Mouse (Mus musculus): ENCODE measurements around the gene Tshz2. TPM values are rescaled to one million over a fixed set of nuclear protein-coding genes. Genes with fewer than 3 reads are reported as not detected.

Gene Tshz2
- polyA plus RNA-seq, 1 experiment, result not detected

DNA sequence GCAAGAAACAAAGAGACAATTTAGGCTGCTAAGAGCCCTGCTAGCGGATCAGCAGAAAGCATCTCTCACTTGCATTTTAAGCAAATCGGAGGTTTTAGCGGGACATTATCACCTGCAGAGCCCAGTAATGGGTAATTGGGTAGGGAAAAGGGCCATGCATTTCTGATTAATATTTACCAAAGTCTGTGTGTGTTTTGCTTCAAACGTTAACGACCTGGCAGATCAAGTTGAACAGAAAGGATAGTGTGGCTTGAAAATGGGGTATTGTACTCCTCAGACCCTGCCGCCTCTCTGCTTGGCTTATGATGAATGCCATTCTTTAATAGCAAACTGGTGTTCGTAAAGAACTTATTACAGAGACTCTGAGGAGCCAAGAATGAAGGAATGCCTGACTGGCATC is 122.3 kb downstream of the Tshz2 start:
- TF ChIP-seq GATA1 (IDR thresholded peaks at IDR 0.05; ENCODE audit: low read length), result no peak

- no peak for TF ChIP-seq GATA1 (IDR thresholded peaks at IDR 0.05; ENCODE audit: low read length)
Observed at GRCm38 (mm10) chr2:169758120-169758519, 125.3 kb downstream of the Tshz2 start.

GRCm38 (mm10) chr2:169760117-169760516 is 127.3 kb downstream of the Tshz2 start:
- TF ChIP-seq GATA1 (IDR thresholded peaks at IDR 0.05; ENCODE audit: low read length), result no peak

GRCm38 (mm10) chr2:169761726-169762125 is 128.9 kb downstream of the Tshz2 start:
- no peak for TF ChIP-seq GATA1 (IDR thresholded peaks at IDR 0.05; ENCODE audit: low read length)

DNA sequence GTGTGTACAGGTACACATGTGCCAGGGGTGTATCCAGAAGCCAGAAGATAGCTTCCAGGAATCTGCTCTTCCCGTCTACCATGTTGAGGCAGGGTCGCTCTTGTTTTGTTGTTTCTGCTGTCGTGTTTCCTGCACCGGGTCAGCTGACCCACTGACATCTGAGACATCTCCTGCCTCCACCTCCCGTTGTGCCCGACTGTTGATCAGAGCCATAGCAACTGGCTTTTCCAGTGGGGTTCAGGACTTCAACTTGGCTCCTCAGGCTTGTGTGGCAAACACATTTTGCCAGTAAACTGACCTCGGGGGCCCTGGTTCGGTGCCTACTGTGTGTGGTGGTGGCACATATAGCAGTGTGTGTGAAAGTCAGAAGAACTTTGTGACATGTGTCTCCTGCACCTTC is 129.5 kb downstream of the Tshz2 start:
- TF ChIP-seq GATA1 (IDR thresholded peaks at IDR 0.05; ENCODE audit: low read length), result no peak

GRCm38 (mm10) chr2:169763716-169764115 is 130.9 kb downstream of the Tshz2 start:
- no peak for TF ChIP-seq GATA1 (IDR thresholded peaks at IDR 0.05; ENCODE audit: low read length)

DNA sequence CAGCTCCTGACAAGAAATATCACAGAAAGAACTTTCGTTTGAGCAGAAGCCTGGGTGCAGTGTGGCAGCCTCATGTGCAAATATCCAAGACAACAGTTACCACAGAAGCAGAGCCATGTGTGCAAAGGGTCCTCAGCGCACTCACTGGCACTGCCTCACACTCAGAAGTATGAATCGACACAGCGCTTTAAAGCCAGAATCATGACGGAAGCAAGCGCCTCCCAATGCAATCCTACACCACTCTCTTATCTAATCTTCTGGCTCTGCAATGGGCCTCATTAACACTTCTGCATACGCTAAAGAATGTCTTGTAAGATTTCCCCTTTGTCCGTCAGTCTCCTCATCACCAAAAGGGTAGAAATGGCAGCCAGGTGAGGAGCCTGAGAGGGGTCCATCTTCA is 133.4 kb downstream of the Tshz2 start:
- TF ChIP-seq GATA1 (IDR thresholded peaks at IDR 0.05; ENCODE audit: low read length), result no peak

DNA sequence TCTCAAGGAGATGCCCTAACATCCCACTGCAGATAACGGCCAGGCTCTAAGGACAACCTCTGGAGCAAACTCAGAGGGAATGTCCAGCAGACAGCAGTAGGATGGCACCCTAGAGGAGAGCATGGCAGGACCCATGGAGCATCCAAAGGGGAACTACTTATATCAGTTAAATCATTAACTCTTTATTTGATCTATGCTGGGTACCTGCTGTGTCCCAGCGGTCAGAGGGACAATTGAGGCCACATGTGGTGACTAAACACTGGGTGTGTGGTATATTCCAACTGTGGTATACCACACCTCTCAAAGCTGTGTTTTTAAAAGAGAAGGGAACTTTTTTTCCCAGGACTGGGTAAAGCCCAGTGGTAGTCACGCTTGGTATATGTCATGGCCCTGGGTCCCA is 134.5 kb downstream of the Tshz2 start:
- no peak for TF ChIP-seq GATA1 (IDR thresholded peaks at IDR 0.05; ENCODE audit: low read length)

DNA sequence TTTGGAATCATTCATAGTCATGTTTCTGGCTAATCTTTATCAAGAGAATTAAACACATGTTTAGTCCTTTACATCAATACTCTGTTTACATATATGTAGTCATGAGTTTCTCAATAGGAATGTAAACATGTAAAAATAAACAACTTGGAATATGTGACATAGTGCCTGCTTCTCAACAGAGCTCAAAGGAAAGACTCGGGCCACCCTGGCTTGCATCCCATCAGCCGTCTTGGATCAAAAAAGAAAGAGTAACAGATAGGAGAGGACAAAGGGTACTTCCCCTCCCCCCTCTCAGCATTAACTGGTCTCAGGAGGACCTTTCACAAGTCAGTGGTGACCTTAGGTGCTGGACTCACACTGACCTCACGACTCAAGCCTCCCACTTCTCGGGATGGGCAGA is 142.3 kb downstream of the Tshz2 start:
- no peak for TF ChIP-seq GATA1 (IDR thresholded peaks at IDR 0.05; ENCODE audit: low read length)

DNA sequence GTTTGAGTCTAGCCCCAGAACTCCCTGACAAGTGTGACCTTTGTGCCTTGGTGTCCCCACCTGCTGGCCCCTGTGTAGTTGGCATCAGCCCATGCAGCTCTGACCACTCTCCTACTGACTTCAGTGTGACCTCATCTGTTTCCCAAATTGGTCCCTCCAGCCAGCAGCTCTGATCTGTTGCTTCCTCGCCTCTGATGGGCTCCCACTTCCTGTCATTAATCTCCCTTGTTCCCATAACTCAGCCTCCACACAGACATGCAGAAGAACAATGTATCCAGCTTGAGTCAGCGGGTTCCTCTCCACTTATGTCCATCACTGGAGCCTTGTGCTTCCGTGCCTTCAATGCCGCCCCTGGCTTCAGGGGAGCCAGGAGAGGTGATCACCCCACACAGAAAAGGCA is 144.4 kb downstream of the Tshz2 start:
- TF ChIP-seq GATA1 (IDR thresholded peaks at IDR 0.05; ENCODE audit: low read length), result no peak

DNA sequence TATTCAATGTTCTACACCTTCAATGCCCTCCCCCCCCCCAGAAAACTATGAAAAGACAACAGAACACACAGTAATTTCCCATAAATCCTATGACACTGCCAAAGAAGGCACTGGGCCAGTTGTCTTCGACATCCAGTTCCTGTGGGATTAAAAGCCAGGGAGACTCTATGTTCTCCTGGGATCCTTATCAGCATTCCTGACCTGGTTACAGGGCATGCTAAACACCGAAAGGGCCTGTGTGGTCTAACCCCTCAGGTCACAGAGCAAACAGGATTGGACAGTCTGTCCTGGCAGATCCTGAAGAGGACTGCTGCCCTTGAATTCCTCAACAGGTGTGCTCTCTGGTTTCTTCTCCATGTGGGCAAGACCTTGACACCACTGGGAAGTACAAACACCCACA is 145.0 kb downstream of the Tshz2 start:
- no peak for TF ChIP-seq GATA1 (IDR thresholded peaks at IDR 0.05; ENCODE audit: low read length)

DNA sequence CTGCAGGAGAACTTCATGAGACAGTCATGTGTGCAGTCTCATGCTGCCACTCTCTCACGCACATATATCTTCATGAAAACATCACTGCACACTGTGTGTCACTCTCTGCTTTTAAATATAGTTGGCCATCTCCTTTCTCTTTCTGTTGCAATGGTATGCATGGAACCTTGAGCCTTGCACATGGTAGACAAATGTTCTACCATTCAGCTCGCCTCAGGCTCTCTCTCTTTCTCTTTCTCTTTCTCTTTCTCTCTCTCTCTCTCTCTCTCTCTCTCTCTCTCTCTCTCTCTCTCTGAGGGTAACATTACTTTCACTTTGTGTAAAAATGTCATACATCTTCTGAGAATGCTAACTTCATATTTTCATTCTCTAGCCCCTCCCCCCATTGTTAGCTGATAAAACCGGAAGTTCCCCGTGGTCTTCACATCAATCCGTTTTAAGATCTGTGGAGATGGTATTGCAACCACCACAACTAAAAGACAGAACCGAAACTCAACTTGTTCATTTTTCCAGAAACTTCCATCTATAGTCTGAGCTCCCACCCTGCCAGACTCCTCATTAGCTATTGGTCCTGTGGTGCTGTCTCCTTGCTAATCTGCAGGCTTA is 146.0 kb downstream of the Tshz2 start:
- no peak for TF ChIP-seq GATA1 (IDR thresholded peaks at IDR 0.05; ENCODE audit: low read length)

DNA sequence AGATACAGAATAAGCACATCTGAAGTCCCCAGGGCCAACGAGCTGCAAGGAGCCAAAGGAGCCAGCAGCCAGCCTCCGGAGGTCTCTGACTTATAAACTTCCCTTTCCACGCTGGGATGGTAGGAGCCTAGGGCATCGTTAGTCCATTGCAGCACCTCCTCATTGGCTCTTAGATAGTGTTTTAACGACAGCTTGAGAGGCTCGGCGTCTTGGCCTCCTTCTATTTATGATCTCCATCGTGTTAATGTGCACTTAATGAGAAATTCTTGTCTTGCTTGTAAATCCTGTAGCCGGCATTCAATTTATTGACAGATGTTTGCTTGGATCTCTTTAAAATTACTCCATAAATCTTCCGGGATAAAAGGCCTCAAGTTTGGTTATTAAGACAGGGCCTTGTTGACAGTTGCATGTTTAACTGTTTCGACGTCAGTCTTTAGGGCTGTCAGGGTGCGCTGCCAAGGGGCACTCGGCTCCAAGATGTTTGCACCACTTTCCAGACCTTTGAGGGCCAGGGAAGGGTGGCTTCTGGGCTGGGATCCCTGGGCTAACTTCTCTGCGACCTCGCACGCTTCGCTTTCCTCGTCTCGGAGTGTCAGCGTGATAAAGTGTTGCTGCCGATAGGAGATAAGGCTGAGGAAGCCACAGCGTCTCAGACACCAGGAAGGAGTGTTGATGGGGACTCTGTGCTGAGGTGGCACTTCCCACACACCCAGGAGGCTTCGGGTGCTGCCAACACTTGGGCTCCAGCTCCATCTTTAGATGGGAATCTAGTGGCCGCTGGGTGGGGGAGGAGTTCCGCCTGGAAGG is 150.3 kb downstream of the Tshz2 start:
- TF ChIP-seq GATA1 (IDR thresholded peaks at IDR 0.05; ENCODE audit: low read length), result no peak

DNA sequence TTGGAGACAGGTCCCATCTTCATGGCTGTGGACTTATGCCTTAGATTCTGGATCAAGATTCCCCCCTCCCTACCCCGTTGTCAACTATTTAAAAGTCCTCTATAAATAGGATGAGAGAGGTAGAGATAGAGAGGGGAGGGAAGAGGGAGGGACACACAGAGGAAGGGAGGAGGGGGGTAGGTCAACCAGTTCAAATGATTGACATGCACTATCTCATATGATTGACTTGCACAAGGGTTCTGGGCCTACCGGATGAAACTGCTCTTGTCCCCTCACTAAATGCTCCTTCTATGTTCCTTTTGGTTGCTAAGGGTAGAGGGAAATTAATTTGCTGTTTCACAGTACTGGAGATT is 150.8 kb downstream of the Tshz2 start:
- no peak for TF ChIP-seq GATA1 (IDR thresholded peaks at IDR 0.05; ENCODE audit: low read length)

GRCm38 (mm10) chr2:169787381-169787780 is 154.6 kb downstream of the Tshz2 start:
- TF ChIP-seq GATA1 (IDR thresholded peaks at IDR 0.05; ENCODE audit: low read length), result no peak

- TF ChIP-seq GATA1 (IDR thresholded peaks at IDR 0.05; ENCODE audit: low read length), result no peak
Observed at GRCm38 (mm10) chr2:169787906-169788305, 155.1 kb downstream of the Tshz2 start.

GRCm38 (mm10) chr2:169790439-169791131 is 157.8 kb downstream of the Tshz2 start:
- no peak for TF ChIP-seq GATA1 (IDR thresholded peaks at IDR 0.05; ENCODE audit: low read length)
